Mouse (Mus musculus) erythroblast, embryonic 14.5 days (primary cell): ENCODE data around the gene Gtf2h1.

Experiments
- GATA1 ChIP-seq: IDR thresholded peaks from 2 replicates; pipeline ENCODE4 v1.6.1; 2012; ENCODE audit warnings: low read length, inconsistent platforms, mixed read lengths
- TAL1 ChIP-seq: IDR thresholded peaks from 3 replicates; pipeline ENCODE4 v1.6.1; 2012; ENCODE audit warnings: low read length, inconsistent platforms, mixed read lengths

DNA sequence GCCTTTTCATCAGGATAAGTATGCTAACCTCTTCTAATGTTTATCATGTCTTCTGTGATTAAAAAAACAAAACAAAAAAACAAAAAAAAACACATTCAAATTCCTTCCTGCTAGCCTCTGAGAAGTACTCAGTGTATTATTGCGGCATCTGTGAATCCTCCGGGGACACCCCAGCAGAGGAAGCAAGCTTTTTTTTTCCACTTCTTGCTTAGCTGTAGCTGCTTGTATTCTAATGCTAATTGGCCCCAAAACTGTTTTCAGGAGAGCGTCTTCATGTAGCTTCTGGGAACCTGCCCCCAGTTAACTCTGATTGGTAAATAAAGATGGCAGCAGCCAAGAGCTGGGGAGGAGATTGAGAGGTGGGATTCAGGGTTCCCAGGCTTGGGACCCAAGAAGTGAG lies 47.4 kb upstream of the Gtf2h1 start:
- TF ChIP-seq GATA1 (no peak), TAL1 (no peak)
